Mouse (Mus musculus): ENCODE results near the gene Fam129c.

DNA sequence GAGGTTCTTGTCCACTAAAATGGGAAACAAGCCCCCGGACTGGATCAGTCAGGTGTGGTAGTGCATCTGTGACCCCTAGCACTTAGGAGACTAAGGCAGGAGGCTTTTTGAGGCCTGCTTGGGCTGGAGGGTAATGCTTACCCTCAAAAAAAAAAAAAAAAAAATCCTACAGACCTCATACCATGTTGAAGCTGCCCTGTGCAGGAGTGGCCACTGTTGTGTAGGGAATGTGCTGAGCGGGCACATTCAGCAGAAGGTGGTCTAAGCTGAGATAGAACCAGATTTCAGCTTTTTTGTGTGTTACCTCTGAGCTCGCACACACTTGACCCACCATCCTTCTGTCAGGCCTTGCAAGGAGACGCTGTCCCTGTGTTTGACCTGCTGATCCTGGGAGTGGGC is 3.1 kb upstream of the Fam129c start:
- TF ChIP-seq POLR2A (IDR thresholded peaks at IDR 0.05; ENCODE audit: control insufficient read depth, extremely low read depth, insufficient read depth, low read length, poor library complexity), result no peak
- TF ChIP-seq CTCF (IDR thresholded peaks at IDR 0.05; ENCODE audit: borderline replicate concordance, control insufficient read depth, extremely low read depth, insufficient read depth, low read length, poor library complexity), result no peak
